Mouse (Mus musculus) liver, embryonic 14.5 days (tissue): Measurements from ENCODE around the gene Lcp2. TPM values are rescaled to one million over a fixed set of nuclear protein-coding genes. Genes with fewer than 3 reads are reported as not detected.

Source experiments
- ATAC-seq: fragments of 200-750 bp; cut with Nextera tagmentation; 2 replicates; pipeline ENCODE4 v1.8.0; 2017; ENCODE audit warnings: moderate number of reproducible peaks, mild to moderate bottlenecking, moderate library complexity; ENCODE audit not compliant: insufficient read depth
- DNase-seq, 3 experiments: peaks; one replicate each; pipeline ENCODE4 v3.0.0-alpha.2; 2012 to 2013; ENCODE audit warnings: low read depth in 3 of 3, low spot score in 3 of 3
- H3K27ac ChIP-seq: fragments of 300-500 bp; sonication (generic); 2 replicates; pipeline ENCODE4 v1.5.1; 2014; ENCODE audit warnings: moderate library complexity, mild to moderate bottlenecking, control low read depth, inconsistent platforms
- H3K27me3 ChIP-seq: fragments of 300-500 bp; sonication (generic); 2 replicates; pipeline ENCODE4 v1.6.1; 2014; ENCODE audit warnings: mild to moderate bottlenecking, low read length, moderate library complexity; ENCODE audit not compliant: control insufficient read depth, insufficient read depth
- H3K36me3 ChIP-seq: fragments of 300-500 bp; sonication (generic); replicated peaks from 2 replicates; pipeline ENCODE4 v1.6.1; 2014; ENCODE audit warnings: low read depth; ENCODE audit not compliant: control insufficient read depth, insufficient read depth
- H3K4me1 ChIP-seq, 2 experiments: fragments of 200-500 bp in 1 of 2; fragments of 300-500 bp in 1 of 2; sonication (generic) in 1 of 2; replicated peaks; 2 replicates each; pipeline ENCODE4 v1.6.1; 2012 to 2014; ENCODE audit warnings: antibody characterized with exemption in 1 of 2, inconsistent platforms in 1 of 2, low read length in 1 of 2; ENCODE audit not compliant: control insufficient read depth in 2 of 2, insufficient read depth in 2 of 2
- H3K4me2 ChIP-seq: fragments of 300-500 bp; sonication (generic); 2 replicates; pipeline ENCODE4 v1.6.1; 2014; ENCODE audit warnings: low read depth, mild to moderate bottlenecking, control low read depth, moderate library complexity
- H3K4me3 ChIP-seq, 2 experiments: fragments of 200-500 bp in 1 of 2; fragments of 300-500 bp in 1 of 2; sonication (generic) in 1 of 2; 2 replicates each; pipeline ENCODE4 v1.5.1; 2012 to 2014; ENCODE audit warnings: low read depth in 2 of 2, low read length in 2 of 2, mild to moderate bottlenecking in 2 of 2, control low read depth in 1 of 2, inconsistent platforms in 1 of 2, moderate library complexity in 1 of 2; ENCODE audit not compliant: insufficient read depth in 1 of 2
- H3K9ac ChIP-seq: fragments of 300-500 bp; sonication (generic); replicated peaks from 2 replicates; pipeline ENCODE4 v1.6.1; 2014; ENCODE audit warnings: mild to moderate bottlenecking, control low read depth, moderate library complexity
- H3K9me3 ChIP-seq: fragments of 300-500 bp; sonication (generic); 2 replicates; pipeline ENCODE4 v1.6.1; 2016; ENCODE audit warnings: low read length, mixed read lengths; ENCODE audit not compliant: control insufficient read depth
- CTCF ChIP-seq: IDR thresholded peaks from 2 replicates; pipeline ENCODE4 v1.5.1; 2016; ENCODE audit warnings: antibody characterized with exemption, low read depth, control low read depth
- EP300 ChIP-seq: IDR thresholded peaks from 2 replicates; pipeline ENCODE4 v1.6.1; 2016; ENCODE audit warnings: antibody characterized with exemption, low read depth
- WGBS: fragments of 180-500 bp; shearing (Covaris S2); extraction: QIAGEN DNeasy Blood & Tissue Kit; methylation state at CpG from one replicate; pipeline ENCODE4 v1.1.7; 2014; ENCODE audit not compliant: insufficient replicate concordance; 5-methylcytosine and 5-hydroxymethylcytosine counted together
- polyA plus RNA-seq, 2 experiments: library from polyadenylated mRNA; depleted of rRNA in 1 of 2; stranded (reverse) in 1 of 2; unstranded in 1 of 2; fragments of >200 nt; fragmentation: Nextera tagmentation in 1 of 2; extraction: Ambion mirVana in 1 of 2; gene quantifications; 2 replicates each; pipeline versions ENCODE4 v1.2.1 to v1.2.3; 2012 to 2014

The Lcp2 gene
- polyA plus RNA-seq, 2 experiments, result 6.8 to 7.1 TPM

DNA sequence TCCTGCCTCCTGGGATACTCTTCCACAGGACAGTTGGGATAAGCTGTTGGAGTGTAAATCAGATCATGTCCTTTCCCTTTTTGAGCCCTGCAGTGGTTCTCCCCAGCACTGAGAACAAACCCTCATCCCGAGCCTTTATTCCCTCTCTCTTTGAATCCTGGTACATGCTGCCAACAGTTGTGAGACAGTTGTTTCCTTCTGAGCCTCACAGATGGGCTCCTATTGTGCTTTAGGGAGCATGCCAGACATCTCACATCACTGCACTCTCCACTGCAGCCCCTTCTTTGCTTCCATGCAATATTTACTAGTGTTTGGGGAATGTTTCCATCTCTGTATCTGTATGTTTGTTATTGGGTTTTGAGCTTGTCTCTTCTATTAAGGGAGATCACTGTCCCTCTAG is 58.2 kb downstream of the Lcp2 start:
- Histone ChIP-seq H3K27me3 (no peaks in the 10 kb centered on the region), H3K27ac (no peak overlapping the region), H3K4me3 (no peak overlapping the region), H3K36me3 (no peaks in the 10 kb centered on the region), H3K4me2 (no peak overlapping the region), H3K9me3 (no peaks in the 10 kb centered on the region), H3K4me1 (0 out of 4 replicates have a peak, but pooled peaks cover 0 to 2% of the 10 kb centered on the region in 2 experiments), H3K9ac (no peak overlapping the region)
- ATAC-seq (no peak), DNase-seq (no peak)
- no peak for TF ChIP-seq EP300
- WGBS, result 64% methylated on average over 1 of the region's 1 CpGs

DNA sequence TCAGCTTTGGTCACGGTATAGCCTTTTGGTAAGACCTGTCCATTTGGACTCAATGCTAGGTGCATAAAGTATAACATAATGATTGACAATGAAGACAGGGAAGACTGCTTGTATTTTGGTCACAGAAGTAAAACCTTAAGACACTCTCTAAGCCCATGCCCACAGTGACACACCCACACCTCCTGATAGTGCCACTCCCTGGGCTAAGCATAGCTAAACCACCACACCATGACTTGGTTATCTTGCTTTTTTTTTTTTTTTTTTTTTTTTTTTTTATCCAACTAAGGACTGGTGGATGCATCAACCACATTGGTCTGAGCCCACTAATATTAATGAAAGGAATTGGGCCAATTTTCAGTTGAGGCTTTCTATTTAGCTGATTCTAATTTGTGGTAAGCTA is 62.5 kb downstream of the Lcp2 start:
- no peaks in the 10 kb centered on the region for H3K36me3 ChIP-seq
- H3K9me3 ChIP-seq, result no peaks in the 10 kb centered on the region
- no peak overlapping the region for H3K9ac ChIP-seq
- H3K27ac ChIP-seq, result no peak overlapping the region
- TF ChIP-seq CTCF (no peak), EP300 (no peak)
- ATAC-seq (no peak), DNase-seq (no peak)
- H3K4me1 ChIP-seq, result 0 out of 4 replicates have a peak, but pooled peaks cover 0 to 2% of the 10 kb centered on the region in 2 experiments
- H3K27me3 ChIP-seq, result no peaks in the 10 kb centered on the region
- 63% methylated on average over 1 of the region's 1 CpGs for WGBS
- no peak overlapping the region for H3K4me2 ChIP-seq
- no peak overlapping the region for H3K4me3 ChIP-seq

- Histone ChIP-seq H3K27me3 (no peaks in the 10 kb centered on the region), H3K4me1 (0 out of 4 replicates have a peak, but pooled peaks cover 0 to 4% of the 10 kb centered on the region in 2 experiments), H3K4me2 (no peak overlapping the region), H3K9ac (no peak overlapping the region), H3K9me3 (no peaks in the 10 kb centered on the region), H3K36me3 (no peaks in the 10 kb centered on the region), H3K4me3 (no peak overlapping the region), H3K27ac (no peak overlapping the region)
- WGBS, result 38% methylated on average over 7 of the region's 7 CpGs
- TF ChIP-seq EP300 (no peak), CTCF (no peak)
- DNase-seq, result no peak
- ATAC-seq, result no peak
Measured at GRCm38 (mm10) chr11:34111940-34112339, 65.2 kb downstream of the Lcp2 start.

GRCm38 (mm10) chr11:34112781-34113380 is 66.2 kb downstream of the Lcp2 start:
- Histone ChIP-seq H3K4me2 (no peak overlapping the region), H3K9me3 (no peaks in the 10 kb centered on the region), H3K36me3 (no peaks in the 10 kb centered on the region), H3K4me1 (0 out of 4 replicates have a peak, but pooled peaks cover 0 to 4% of the 10 kb centered on the region in 2 experiments), H3K4me3 (no peak overlapping the region), H3K27ac (no peak overlapping the region), H3K27me3 (no peaks in the 10 kb centered on the region), H3K9ac (no peak overlapping the region)
- ATAC-seq (no peak), DNase-seq (no peak)
- no peak for TF ChIP-seq CTCF
- TF ChIP-seq EP300, result no peak
- 61% methylated on average over 4 of the region's 4 CpGs for WGBS

DNA sequence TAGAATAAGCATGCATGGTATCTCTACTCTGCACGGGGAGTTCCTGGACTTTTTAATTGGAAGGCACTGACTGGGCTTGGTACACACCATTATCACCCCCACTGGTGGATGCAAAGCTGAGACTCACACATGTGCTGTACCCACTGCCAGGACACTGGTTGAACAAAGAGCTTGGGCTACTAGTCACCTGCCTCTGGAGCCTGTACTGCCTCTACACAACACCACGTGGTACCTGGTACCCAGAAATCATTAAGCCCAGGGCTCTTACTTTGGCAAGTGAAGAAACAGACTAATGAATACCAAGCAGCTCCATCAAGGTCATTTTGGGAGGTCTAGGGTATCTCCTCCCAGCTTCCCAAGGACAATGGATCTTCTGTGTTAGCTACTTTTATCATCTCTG is 67.0 kb downstream of the Lcp2 start:
- no peak overlapping the region for H3K9ac ChIP-seq
- no peak overlapping the region for H3K4me2 ChIP-seq
- H3K4me1 ChIP-seq, result 0 out of 4 replicates have a peak, but pooled peaks cover 0 to 4% of the 10 kb centered on the region in 2 experiments
- no peak for TF ChIP-seq EP300
- TF ChIP-seq CTCF, result no peak
- H3K9me3 ChIP-seq, result no peaks in the 10 kb centered on the region
- H3K36me3 ChIP-seq, result no peaks in the 10 kb centered on the region
- no peak overlapping the region for H3K4me3 ChIP-seq
- no peak overlapping the region for H3K27ac ChIP-seq
- no peaks in the 10 kb centered on the region for H3K27me3 ChIP-seq
- 40% methylated on average over 2 of the region's 2 CpGs for WGBS
- no peak for DNase-seq
- no peak for ATAC-seq
